Mouse (Mus musculus) cerebellum, postnatal 14 days (tissue): ENCODE measurements around the gene Cmtm3.

Source experiments
- DNase-seq, 2 experiments: peaks; one replicate each; pipeline ENCODE4 v3.0.0; 2021; ENCODE audit warnings: mixed read lengths in 2 of 2

The Cmtm3 gene

GRCm38 (mm10) chr8:104386693-104387092 lies 47.5 kb downstream of the Cmtm3 start:
- no peak for DNase-seq

GRCm38 (mm10) chr8:104387501-104387900 lies 48.3 kb downstream of the Cmtm3 start:
- no peak for DNase-seq

GRCm38 (mm10) chr8:104387980-104388379 lies 48.8 kb downstream of the Cmtm3 start:
- DNase-seq, result peak; percentile 61 to 71

- no peak for DNase-seq
Measured at GRCm38 (mm10) chr8:104390245-104390644, 51.0 kb downstream of the Cmtm3 start.

- no peak for DNase-seq
Measured at GRCm38 (mm10) chr8:104393139-104393538, 53.9 kb downstream of the Cmtm3 start.

GRCm38 (mm10) chr8:104393767-104394166 lies 54.6 kb downstream of the Cmtm3 start:
- no peak for DNase-seq

GRCm38 (mm10) chr8:104394801-104395702 lies 55.8 kb downstream of the Cmtm3 start:
- DNase-seq, result peak; percentile 66 to 68

GRCm38 (mm10) chr8:104395703-104396357 lies 56.6 kb downstream of the Cmtm3 start, which contains the start of gene Cmtm4:
Gene Cmtm4 (minus strand): TSS chr8:104395807.
- DNase-seq, result peak; percentile 71 to 79
